Mouse (Mus musculus): ENCODE results near the gene Cyp46a1.

Gene Cyp46a1

GRCm38 (mm10) chr12:108365868-108366267 lies 31.7 kb downstream of the Cyp46a1 start:
- DNase-seq, result no peak

- DNase-seq, result peak; percentile 61
These were observed 33.7 kb downstream of the Cyp46a1 start for GRCm38 (mm10) chr12:108367909-108368308.

GRCm38 (mm10) chr12:108368921-108369320 lies 34.7 kb downstream of the Cyp46a1 start:
- DNase-seq, result peak; percentile 45

- DNase-seq, result peak; percentile 59
These were observed 36.6 kb downstream of the Cyp46a1 start, which contains the start of gene Eml1 for GRCm38 (mm10) chr12:108370596-108371428. Eml1 (plus strand) TSS chr12:108370957.

- DNase-seq, result no peak
These were observed 37.2 kb downstream of the Cyp46a1 start for GRCm38 (mm10) chr12:108371429-108371765.

- no peak for DNase-seq
These were observed 38.1 kb downstream of the Cyp46a1 start for GRCm38 (mm10) chr12:108372241-108372640.

GRCm38 (mm10) chr12:108373611-108374010 lies 39.4 kb downstream of the Cyp46a1 start:
- DNase-seq, result peak; percentile 46

- DNase-seq, result peak; percentile 4
These were observed 40.5 kb downstream of the Cyp46a1 start for GRCm38 (mm10) chr12:108374689-108375088.

- DNase-seq, result no peak
These were observed 44.4 kb downstream of the Cyp46a1 start for GRCm38 (mm10) chr12:108378379-108379133.

- peak; percentile 65 for DNase-seq
These were observed 52.5 kb downstream of the Cyp46a1 start for GRCm38 (mm10) chr12:108386476-108387232.

- no peak for DNase-seq
These were observed 55.5 kb downstream of the Cyp46a1 start for GRCm38 (mm10) chr12:108389718-108390117.

- no peak for DNase-seq
These were observed 58.3 kb downstream of the Cyp46a1 start for GRCm38 (mm10) chr12:108392254-108393044.

GRCm38 (mm10) chr12:108393082-108393481 lies 58.9 kb downstream of the Cyp46a1 start:
- DNase-seq, result no peak

GRCm38 (mm10) chr12:108393637-108394036 lies 59.5 kb downstream of the Cyp46a1 start:
- peak; percentile 96 for DNase-seq

GRCm38 (mm10) chr12:108394534-108395284 lies 60.5 kb downstream of the Cyp46a1 start:
- DNase-seq, result no peak

- peak; percentile 48 for DNase-seq
These were observed 61.1 kb downstream of the Cyp46a1 start for GRCm38 (mm10) chr12:108395285-108395660.

- DNase-seq, result peak; percentile 50
These were observed 62.1 kb downstream of the Cyp46a1 start for GRCm38 (mm10) chr12:108396081-108396947.

GRCm38 (mm10) chr12:108398681-108399080 lies 64.5 kb downstream of the Cyp46a1 start:
- DNase-seq, result no peak

- DNase-seq, result no peak
These were observed 65.0 kb downstream of the Cyp46a1 start for GRCm38 (mm10) chr12:108399191-108399590.

GRCm38 (mm10) chr12:108400951-108401350 lies 66.8 kb downstream of the Cyp46a1 start:
- DNase-seq, result no peak

GRCm38 (mm10) chr12:108403957-108404356 lies 69.8 kb downstream of the Cyp46a1 start:
- peak; percentile 74 for DNase-seq

All from kidney, postnatal 10 days (tissue).